Mouse (Mus musculus): ENCODE measurements at regions not wholly inside any gene's neighbourhood (a gene's known extent, or its start where the extent isn't known, plus 50 kb on each side); places are given as distances from the start of the nearest gene placed in this dataset.

DNA sequence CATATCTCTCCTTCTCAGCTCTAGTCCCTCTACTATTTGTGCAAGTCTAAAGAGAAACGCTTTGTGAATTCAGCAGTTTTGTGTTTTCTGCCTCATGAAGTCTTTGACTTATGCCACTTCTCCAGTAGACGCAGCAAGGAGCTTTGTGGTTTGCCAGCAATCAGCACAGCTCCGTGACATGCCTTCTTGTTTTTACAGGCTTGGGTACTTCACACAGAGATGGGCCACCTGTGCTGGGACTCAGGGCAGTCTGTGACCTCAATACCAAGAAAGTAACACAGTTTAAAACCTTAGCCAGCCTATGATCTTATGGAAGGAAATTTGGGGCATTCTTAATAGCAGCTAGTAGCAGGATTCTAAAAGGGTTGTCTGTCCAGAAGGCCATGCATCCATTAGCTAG is 248.4 kb upstream of the Gk2 start:
- TF ChIP-seq CTCF (IDR thresholded peaks at IDR 0.05) (no peak), POLR2A (IDR thresholded peaks at IDR 0.05; ENCODE audit: insufficient read depth, low read depth, low read length) (no peak)

All from heart, adult 2 months (tissue).